Mouse (Mus musculus): Measurements from ENCODE around the gene Cdkn3. TPM values are rescaled to one million over a fixed set of nuclear protein-coding genes. Genes with fewer than 3 reads are reported as not detected.
A peak's percentile ranks its signal among the peaks of the same experiment; 100 is the strongest.

Gene Cdkn3
- total RNA-seq (2014; rRNA removed) = 1.2 TPM in 1 of 2 replicates, not detected in the other
- polyA plus RNA-seq (2012; rRNA removed) = 0.31 TPM in 1 of 2 replicates, not detected in the other

DNA sequence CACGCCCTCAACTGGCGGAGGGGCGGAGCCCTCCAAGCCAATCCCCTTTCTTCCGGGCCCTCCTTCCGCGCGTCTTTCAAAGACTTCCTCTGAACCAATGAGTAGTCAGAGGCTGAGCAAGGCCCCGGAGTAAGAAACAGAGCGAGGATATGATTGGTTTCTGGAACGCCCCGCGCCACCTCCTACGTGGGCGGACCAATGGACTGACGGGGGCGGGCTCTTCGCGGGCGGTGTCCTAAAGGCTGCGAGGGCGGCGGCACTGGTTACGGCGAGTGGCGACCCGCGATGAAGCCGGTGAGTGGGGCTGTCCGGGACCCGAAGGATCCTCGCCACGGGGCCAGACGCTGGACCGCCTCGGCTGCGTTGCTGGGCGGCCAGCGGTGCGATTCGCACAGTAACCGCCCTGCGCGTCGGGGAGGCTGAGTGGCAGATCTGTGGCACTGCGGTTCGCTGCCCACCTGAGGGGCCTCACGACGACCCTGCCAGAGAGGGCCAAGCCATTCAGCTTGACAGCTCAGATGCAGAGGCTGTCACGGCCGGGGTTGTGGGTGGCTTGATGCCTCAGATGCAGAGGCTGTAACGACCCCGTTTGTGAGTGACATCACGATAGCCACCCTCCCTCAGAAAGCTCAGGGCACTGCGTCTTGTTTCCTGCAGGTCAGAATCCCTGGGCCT lies at the start of gene Cdkn3:
Gene Cdkn3, plus strand, starts transcription at position 187 of the 675 bp plus-strand sequence.
- H3K79me2 ChIP-seq (ENCODE audit: control insufficient read depth, insufficient read depth, low read length) = no peaks in the 10 kb centered on the region
- DNase-seq (ENCODE audit: extremely low read depth, low read depth, low spot score) = peak; percentile 91
- no peaks in the 10 kb centered on the region for H3K36me3 ChIP-seq (ENCODE audit: control insufficient read depth, insufficient read depth, low read length)
- no peak within 1 kb of the TSS for H3K27ac ChIP-seq (replicated peaks; ENCODE audit: insufficient read depth, low read depth, low read length)
- peak within 1 kb of the TSS; percentile 85 for H3K9ac ChIP-seq (ENCODE audit: low read depth, low read length)
- H3K27me3 ChIP-seq (ENCODE audit: control insufficient read depth, insufficient read depth, low read length) = no peaks in the 10 kb centered on the region
- peak within 1 kb of the TSS; percentile 89 for H3K4me3 ChIP-seq (ENCODE audit: insufficient read depth, low read depth, low read length)
- under 1% methylated on average over 54 of the region's 54 CpGs for WGBS
- H3K4me1 ChIP-seq (ENCODE audit: control insufficient read depth, insufficient read depth, low read length) = peaks cover 6% of the 10 kb centered on the region
- TF ChIP-seq CTCF (IDR thresholded peaks at IDR 0.05; ENCODE audit: low read depth, low read length) (no peak), POLR2A (IDR thresholded peaks at IDR 0.05; ENCODE audit: extremely low read depth, insufficient read depth, low read length) (no peak)

GRCm38 (mm10) chr14:46718483-46718922 lies 41.8 kb upstream of the Cdkn3 start:
- Histone ChIP-seq H3K9ac (ENCODE audit: low read depth, low read length) (no peak overlapping the region), H3K36me3 (ENCODE audit: control insufficient read depth, insufficient read depth, low read length) (no peaks in the 10 kb centered on the region), H3K27ac (replicated peaks; ENCODE audit: insufficient read depth, low read depth, low read length) (no peak overlapping the region), H3K79me2 (ENCODE audit: control insufficient read depth, insufficient read depth, low read length) (no peaks in the 10 kb centered on the region), H3K4me1 (ENCODE audit: control insufficient read depth, insufficient read depth, low read length) (no peaks in the 10 kb centered on the region), H3K4me3 (ENCODE audit: insufficient read depth, low read depth, low read length) (no peak overlapping the region), H3K27me3 (ENCODE audit: control insufficient read depth, insufficient read depth, low read length) (no peaks in the 10 kb centered on the region)
- 90% methylated on average over 12 of the region's 12 CpGs for WGBS
- no peak for TF ChIP-seq POLR2A (IDR thresholded peaks at IDR 0.05; ENCODE audit: extremely low read depth, insufficient read depth, low read length)
- TF ChIP-seq CTCF (IDR thresholded peaks at IDR 0.05; ENCODE audit: low read depth, low read length) = no peak
- no peak for DNase-seq (ENCODE audit: extremely low read depth, low read depth, low spot score)

- WGBS = 72% methylated on average over 5 of the region's 5 CpGs
- Histone ChIP-seq H3K27ac (replicated peaks; ENCODE audit: insufficient read depth, low read depth, low read length) (no peak overlapping the region), H3K9ac (ENCODE audit: low read depth, low read length) (no peak overlapping the region), H3K4me1 (ENCODE audit: control insufficient read depth, insufficient read depth, low read length) (peaks cover 6% of the 10 kb centered on the region), H3K79me2 (ENCODE audit: control insufficient read depth, insufficient read depth, low read length) (no peaks in the 10 kb centered on the region), H3K4me3 (ENCODE audit: insufficient read depth, low read depth, low read length) (no peak overlapping the region), H3K27me3 (ENCODE audit: control insufficient read depth, insufficient read depth, low read length) (no peaks in the 10 kb centered on the region), H3K36me3 (ENCODE audit: control insufficient read depth, insufficient read depth, low read length) (no peaks in the 10 kb centered on the region)
- TF ChIP-seq POLR2A (IDR thresholded peaks at IDR 0.05; ENCODE audit: extremely low read depth, insufficient read depth, low read length) (no peak), CTCF (IDR thresholded peaks at IDR 0.05; ENCODE audit: low read depth, low read length) (peak; percentile 50; the same call in 1 of the 2 replicates)
- DNase-seq (ENCODE audit: extremely low read depth, low read depth, low spot score) = no peak
Observed at GRCm38 (mm10) chr14:46722031-46722430, 38.3 kb upstream of the Cdkn3 start.

DNA sequence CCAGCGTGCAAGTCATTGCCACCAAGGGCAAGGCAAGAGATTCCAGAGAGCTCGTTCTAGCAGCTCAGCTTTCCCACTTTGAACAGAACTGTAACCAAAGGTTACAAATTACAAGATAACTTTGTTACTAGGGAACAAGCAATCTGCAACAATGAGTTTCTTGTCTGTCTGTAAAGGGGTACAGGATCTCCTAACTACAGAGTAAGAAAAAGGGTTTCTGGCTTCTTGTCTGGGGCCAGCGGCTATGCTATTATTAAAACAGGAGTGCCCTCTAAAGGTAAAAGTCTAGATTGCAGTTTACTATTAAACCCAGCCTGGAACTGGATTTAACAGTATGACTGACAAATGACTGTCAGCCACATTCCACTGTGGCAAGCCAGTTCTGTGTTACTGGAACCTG lies 36.5 kb upstream of the Cdkn3 start:
- Histone ChIP-seq H3K27me3 (ENCODE audit: control insufficient read depth, insufficient read depth, low read length) (no peaks in the 10 kb centered on the region), H3K27ac (replicated peaks; ENCODE audit: insufficient read depth, low read depth, low read length) (no peak overlapping the region), H3K9ac (ENCODE audit: low read depth, low read length) (no peak overlapping the region), H3K79me2 (ENCODE audit: control insufficient read depth, insufficient read depth, low read length) (no peaks in the 10 kb centered on the region), H3K36me3 (ENCODE audit: control insufficient read depth, insufficient read depth, low read length) (no peaks in the 10 kb centered on the region), H3K4me1 (ENCODE audit: control insufficient read depth, insufficient read depth, low read length) (peaks cover 6% of the 10 kb centered on the region), H3K4me3 (ENCODE audit: insufficient read depth, low read depth, low read length) (no peak overlapping the region)
- peak; percentile 70 for DNase-seq (ENCODE audit: extremely low read depth, low read depth, low spot score)
- 40% methylated on average over 3 of the region's 3 CpGs for WGBS
- TF ChIP-seq CTCF (IDR thresholded peaks at IDR 0.05; ENCODE audit: low read depth, low read length) = peak; percentile 29; the same call in 1 of the 2 replicates
- no peak for TF ChIP-seq POLR2A (IDR thresholded peaks at IDR 0.05; ENCODE audit: extremely low read depth, insufficient read depth, low read length)

GRCm38 (mm10) chr14:46724941-46725340 lies 35.4 kb upstream of the Cdkn3 start:
- Histone ChIP-seq H3K27me3 (ENCODE audit: control insufficient read depth, insufficient read depth, low read length) (no peaks in the 10 kb centered on the region), H3K79me2 (ENCODE audit: control insufficient read depth, insufficient read depth, low read length) (no peaks in the 10 kb centered on the region), H3K27ac (replicated peaks; ENCODE audit: insufficient read depth, low read depth, low read length) (peak overlapping the region; percentile 46), H3K4me3 (ENCODE audit: insufficient read depth, low read depth, low read length) (no peak overlapping the region), H3K9ac (ENCODE audit: low read depth, low read length) (no peak overlapping the region), H3K36me3 (ENCODE audit: control insufficient read depth, insufficient read depth, low read length) (no peaks in the 10 kb centered on the region), H3K4me1 (ENCODE audit: control insufficient read depth, insufficient read depth, low read length) (peaks cover 6% of the 10 kb centered on the region)
- peak; percentile 98 for DNase-seq (ENCODE audit: extremely low read depth, low read depth, low spot score)
- no peak for TF ChIP-seq POLR2A (IDR thresholded peaks at IDR 0.05; ENCODE audit: extremely low read depth, insufficient read depth, low read length)
- no peak for TF ChIP-seq CTCF (IDR thresholded peaks at IDR 0.05; ENCODE audit: low read depth, low read length)
- WGBS = 9% methylated on average over 5 of the region's 5 CpGs

GRCm38 (mm10) chr14:46725743-46726142 lies 34.6 kb upstream of the Cdkn3 start:
- no peak overlapping the region for H3K4me3 ChIP-seq (ENCODE audit: insufficient read depth, low read depth, low read length)
- H3K4me1 ChIP-seq (ENCODE audit: control insufficient read depth, insufficient read depth, low read length) = peaks cover 6% of the 10 kb centered on the region
- no peak overlapping the region for H3K9ac ChIP-seq (ENCODE audit: low read depth, low read length)
- no peak overlapping the region for H3K27ac ChIP-seq (replicated peaks; ENCODE audit: insufficient read depth, low read depth, low read length)
- DNase-seq (ENCODE audit: extremely low read depth, low read depth, low spot score) = no peak
- 45% methylated on average over 3 of the region's 3 CpGs for WGBS
- H3K79me2 ChIP-seq (ENCODE audit: control insufficient read depth, insufficient read depth, low read length) = no peaks in the 10 kb centered on the region
- H3K36me3 ChIP-seq (ENCODE audit: control insufficient read depth, insufficient read depth, low read length) = no peaks in the 10 kb centered on the region
- TF ChIP-seq CTCF (IDR thresholded peaks at IDR 0.05; ENCODE audit: low read depth, low read length) = peak; percentile 45; the same call in 1 of the 2 replicates
- TF ChIP-seq POLR2A (IDR thresholded peaks at IDR 0.05; ENCODE audit: extremely low read depth, insufficient read depth, low read length) = no peak
- H3K27me3 ChIP-seq (ENCODE audit: control insufficient read depth, insufficient read depth, low read length) = no peaks in the 10 kb centered on the region
